Mouse (Mus musculus): Measurements from ENCODE around the gene Tmem169.
"Not testable (repeated sequence)": the region's sequence is repeated elsewhere in the genome, so short reads cannot be mapped to it uniquely, and the experiment has no call there.

Gene Tmem169

DNA sequence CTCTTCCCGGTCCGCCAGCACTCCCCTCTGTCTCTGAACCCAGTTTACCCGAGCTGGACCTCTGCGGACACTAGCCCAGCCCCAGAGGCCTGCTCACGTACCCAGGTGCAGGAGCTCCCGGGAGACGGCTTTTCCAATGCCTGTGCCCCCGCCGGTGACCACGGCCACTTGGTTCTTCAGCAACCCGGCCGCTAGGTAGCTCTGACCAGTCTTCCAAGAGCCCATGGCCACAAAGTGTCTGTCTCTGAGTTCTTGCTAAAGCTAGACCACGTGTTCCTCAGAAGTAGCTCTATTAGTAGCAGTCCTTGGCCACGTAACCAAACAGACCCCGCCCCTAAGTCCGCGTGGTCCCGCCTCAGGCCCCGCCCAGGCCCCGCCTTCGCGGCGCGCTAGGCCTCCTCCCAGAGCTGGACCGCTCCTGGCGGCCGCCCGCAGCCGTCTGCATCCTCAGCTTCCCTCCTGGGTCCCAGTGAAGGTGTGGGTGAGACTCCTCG lies at the start of gene Tmem169, which contains the start of gene Pecr:
Tmem169 (plus strand) TSS at position 378 of the 494 bp plus-strand sequence.
Pecr (minus strand) TSS at position 323 of the 494 bp plus-strand sequence.
- DNase-seq (ENCODE audit: low read depth): peak; percentile 86

GRCm38 (mm10) chr1:72236363-72237006 lies 47.7 kb upstream of the Tmem169 start:
- DNase-seq (ENCODE audit: low read depth): peak; percentile 46

DNA sequence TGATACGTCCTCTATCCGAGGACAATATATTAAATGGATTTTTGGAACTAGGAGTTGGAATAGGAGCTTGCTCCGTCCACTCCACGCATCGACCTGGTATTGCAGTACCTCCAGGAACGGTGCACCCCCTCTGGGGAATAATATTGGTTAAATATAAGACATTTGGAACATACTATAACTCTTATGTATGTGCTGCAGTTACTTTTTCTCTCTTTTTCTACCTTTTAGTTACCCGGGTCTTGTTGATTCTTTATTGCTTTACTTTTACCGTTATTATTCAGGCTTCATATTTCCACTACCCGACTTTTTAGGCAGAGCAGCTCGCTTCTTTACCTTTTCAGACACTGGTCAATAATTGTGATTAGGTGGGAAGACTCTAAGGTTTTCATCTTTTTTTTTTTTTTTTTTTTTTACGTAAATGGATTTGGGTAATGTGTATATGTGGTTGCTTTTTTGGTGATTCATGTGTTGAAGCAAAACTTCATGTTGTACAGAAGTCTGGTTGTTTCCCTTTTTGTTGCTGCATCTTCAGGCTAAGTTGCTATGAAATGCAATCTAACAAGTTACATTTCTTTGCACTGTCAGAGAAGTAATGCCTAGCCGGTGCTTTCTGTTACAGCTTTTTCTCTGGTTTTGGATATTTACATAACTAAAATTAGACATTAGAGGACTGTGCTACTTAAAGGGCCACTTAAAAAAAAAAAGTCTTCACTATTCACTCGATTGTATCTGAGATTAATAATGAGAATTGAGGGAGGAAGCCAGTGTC lies 47.0 kb upstream of the Tmem169 start:
- DNase-seq (ENCODE audit: low read depth): no peak

- no peak for DNase-seq (ENCODE audit: low read depth)
Observed at GRCm38 (mm10) chr1:72238016-72238580, 46.1 kb upstream of the Tmem169 start.

GRCm38 (mm10) chr1:72239113-72239512 lies 45.1 kb upstream of the Tmem169 start:
- not testable (repeated sequence) for DNase-seq (ENCODE audit: low read depth)

GRCm38 (mm10) chr1:72242581-72243143 lies 41.5 kb upstream of the Tmem169 start:
- DNase-seq (ENCODE audit: low read depth): no peak

DNA sequence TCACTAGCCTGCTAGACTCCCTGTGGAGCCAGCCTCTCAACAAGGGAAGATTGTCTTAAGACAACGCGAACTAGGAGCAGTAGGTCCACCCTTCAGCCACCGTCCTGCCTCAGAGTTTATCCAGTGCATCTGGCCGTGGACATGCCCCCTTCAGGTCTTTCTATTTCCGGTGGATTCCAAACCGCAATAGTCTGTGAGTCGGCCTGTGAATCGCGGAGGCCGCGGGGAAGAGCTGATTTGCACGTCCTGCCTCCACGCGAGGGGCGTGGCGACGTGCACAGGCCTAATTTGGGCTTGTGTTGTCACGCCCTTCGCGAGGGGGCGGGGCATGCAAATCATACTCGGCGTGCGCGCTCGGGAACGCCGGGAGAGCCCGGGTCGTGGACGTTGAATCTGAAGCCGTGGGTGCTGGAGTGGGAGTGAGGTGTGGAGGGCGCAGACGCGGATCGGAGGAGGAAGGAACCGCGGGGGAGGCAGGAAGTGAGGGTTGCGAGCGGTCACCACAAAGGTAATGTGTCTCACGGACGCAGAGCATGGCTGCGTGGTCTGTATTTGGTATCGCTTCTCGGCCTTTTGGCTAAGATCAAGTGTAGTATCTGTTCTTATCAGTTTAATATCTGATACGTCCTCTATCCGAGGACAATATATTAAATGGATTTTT lies 40.4 kb upstream of the Tmem169 start:
- DNase-seq (ENCODE audit: low read depth): peak; percentile 98

DNA sequence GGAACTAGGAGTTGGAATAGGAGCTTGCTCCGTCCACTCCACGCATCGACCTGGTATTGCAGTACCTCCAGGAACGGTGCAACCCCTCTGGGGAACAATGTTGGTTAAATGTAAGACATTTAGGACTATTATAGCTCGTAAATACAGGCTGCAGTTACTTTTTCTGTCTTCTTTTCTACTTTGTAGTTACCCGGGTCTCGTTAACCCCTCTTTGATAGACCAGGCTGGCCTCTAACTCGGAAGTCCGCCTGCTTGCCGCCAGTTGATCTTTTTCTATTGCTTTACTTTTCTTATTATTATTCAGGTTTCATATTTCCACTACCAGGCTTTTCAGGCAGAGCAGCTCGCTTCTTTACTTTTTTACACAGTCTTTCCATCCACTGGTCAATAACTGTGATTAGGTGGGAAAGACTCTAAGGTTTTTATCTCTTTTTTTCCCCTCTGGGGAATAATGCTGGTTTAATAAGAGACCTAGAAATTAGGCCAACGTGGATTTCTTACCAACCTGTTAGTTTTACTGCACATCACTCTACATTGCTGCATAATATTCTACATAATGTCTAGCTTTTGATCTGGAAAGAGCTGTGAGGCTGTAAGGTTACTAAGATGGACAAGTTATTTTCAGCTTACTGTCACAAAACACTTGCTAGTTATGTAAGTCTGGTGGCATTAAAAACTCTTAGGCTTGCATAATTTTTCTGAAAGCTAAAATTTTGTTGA lies 39.7 kb upstream of the Tmem169 start:
- DNase-seq (ENCODE audit: low read depth): peak; percentile 72

GRCm38 (mm10) chr1:72248226-72248737 lies 35.9 kb upstream of the Tmem169 start:
- not testable (repeated sequence) for DNase-seq (ENCODE audit: low read depth)

GRCm38 (mm10) chr1:72251806-72252205 lies 32.4 kb upstream of the Tmem169 start:
- no peak for DNase-seq (ENCODE audit: low read depth)

DNA sequence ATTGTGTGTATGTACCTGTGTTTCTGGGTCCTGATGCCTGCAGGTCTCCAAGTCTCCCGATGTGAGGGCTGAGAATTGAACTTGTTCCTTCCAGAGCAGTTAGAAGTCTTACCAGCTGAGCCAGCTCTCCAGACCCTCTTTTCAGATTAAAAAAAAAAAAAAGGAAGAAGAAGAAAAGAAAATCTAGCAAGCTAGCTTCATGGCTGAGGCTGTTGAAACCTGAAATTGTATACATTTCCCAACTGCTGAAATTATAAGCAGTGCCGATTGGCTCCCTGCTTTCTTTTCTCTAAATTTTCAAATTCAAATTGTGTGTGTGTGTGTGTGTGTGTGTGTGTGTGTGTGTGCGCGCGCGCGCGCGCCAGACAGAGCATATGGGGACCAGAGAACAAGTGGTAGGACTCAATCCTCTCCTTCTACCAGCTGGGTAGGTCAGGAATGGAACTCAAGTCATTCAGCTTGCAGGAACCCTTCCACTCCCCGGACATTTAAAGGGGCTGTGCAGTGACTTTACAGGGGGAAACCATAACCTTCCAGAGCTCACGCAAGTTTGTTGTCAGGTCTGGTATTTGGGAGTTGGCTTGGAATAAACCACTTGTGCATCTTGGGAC lies 30.2 kb upstream of the Tmem169 start:
- DNase-seq (ENCODE audit: low read depth): no peak

GRCm38 (mm10) chr1:72254545-72255061 lies 29.6 kb upstream of the Tmem169 start:
- peak; percentile 89 for DNase-seq (ENCODE audit: low read depth)

GRCm38 (mm10) chr1:72255062-72255853 lies 28.9 kb upstream of the Tmem169 start:
- DNase-seq (ENCODE audit: low read depth): peak; percentile 65

- DNase-seq (ENCODE audit: low read depth): no peak
Observed at GRCm38 (mm10) chr1:72255854-72256175, 28.4 kb upstream of the Tmem169 start.

GRCm38 (mm10) chr1:72256381-72257256 lies 27.6 kb upstream of the Tmem169 start:
- no peak for DNase-seq (ENCODE audit: low read depth)

DNA sequence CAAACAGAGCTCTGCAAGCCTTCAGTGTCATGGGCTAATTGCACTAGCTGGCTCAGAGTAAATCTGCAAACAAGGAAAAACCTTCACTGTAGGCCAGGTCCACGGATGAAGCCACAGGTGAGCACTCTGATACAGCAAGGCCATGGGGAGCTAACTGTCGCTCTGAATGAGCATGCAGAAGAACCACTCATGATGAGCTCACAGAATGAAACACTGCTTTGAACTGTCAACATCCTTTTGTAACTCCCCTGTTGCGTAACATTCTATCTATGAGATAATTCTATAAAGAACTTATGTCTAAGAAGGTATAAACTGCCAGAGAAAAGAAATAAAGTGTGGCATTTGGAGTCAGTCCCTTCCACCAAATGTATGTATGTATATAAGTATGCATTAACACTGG lies 21.1 kb upstream of the Tmem169 start:
- no peak for DNase-seq (ENCODE audit: low read depth)

GRCm38 (mm10) chr1:72278085-72278484 lies 6.1 kb upstream of the Tmem169 start:
- DNase-seq (ENCODE audit: low read depth): no peak

DNA sequence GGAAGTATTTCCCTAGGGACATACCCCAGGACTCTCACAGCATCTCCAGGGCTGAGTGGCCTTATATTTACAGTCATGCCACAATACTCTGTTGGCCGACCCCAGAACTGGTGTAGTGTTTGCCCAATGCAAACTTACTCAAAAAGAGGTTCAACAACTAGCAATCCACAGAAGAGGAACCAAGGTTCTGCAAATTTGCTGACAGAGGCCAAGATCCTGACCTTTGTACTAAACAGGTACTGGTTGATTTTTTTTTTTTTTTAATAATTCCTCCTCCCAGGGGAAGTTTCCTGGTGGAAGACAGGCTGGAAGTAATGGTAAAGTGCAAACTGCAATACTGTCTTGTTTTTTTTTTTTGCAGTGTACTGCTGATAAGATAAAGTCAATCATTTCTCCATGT lies 1.6 kb upstream of the Tmem169 start:
- DNase-seq (ENCODE audit: low read depth): no peak

GRCm38 (mm10) chr1:72284539-72284938 lies 370 bp downstream of the Tmem169 start:
- DNase-seq (ENCODE audit: low read depth): no peak

Data from naive thymus-derived CD4-positive, alpha-beta T cell, adult 2 months (primary cell).